Comparison of ENCODE assay signal across 8 mouse cellular contexts in genomic region chr6:114915915-114916714, GRCm38 (mm10). TPM values are rescaled to one million over a fixed set of nuclear protein-coding genes. Genes with fewer than 3 reads are reported as not detected.
DNase-seq lines count a peak whose midpoint lies in the region; ATAC-seq and TF ChIP-seq lines count a peak whose summit lies in the region.

No protein-coding gene starts in this region.

- WGBS in heart, postnatal 0 days = 39% methylated on average over 19 of the region's 19 CpGs

- peak overlapping the region; percentile 14; the same call in 1 of the 2 replicates for H3K4me3 ChIP-seq in heart, postnatal 0 days (ENCODE audit: low read depth, low read length)

- intact Hi-C loops in left cerebral cortex, postnatal 25 days (cut with DNase I) = no loop called here

- H3K9ac ChIP-seq in heart, postnatal 0 days (replicated peaks; ENCODE audit: low read depth, low read length) = 0 out of 2 replicates have a peak overlapping the region, but pooled peaks have one; percentile 20

- peak; percentile 65 for DNase-seq in CD4-positive, CD25-positive, alpha-beta regulatory T cell, adult 2 months (ENCODE audit: low read depth, low spot score)
- DNase-seq in ZHBTc4 (ENCODE audit: low read depth, low spot score) = peak; percentile 48
- DNase-seq in heart, postnatal 0 days (ENCODE audit: low spot score) = no peak
- DNase-seq in left cerebral cortex, postnatal 25 days (ENCODE audit: low spot score in 2 of 2) = no peak
- DNase-seq in layer of hippocampus, postnatal 25 days (ENCODE audit: extremely low spot score in 1 of 2, low spot score in 1 of 2) = no peak
- DNase-seq in left cerebral cortex, adult 18-20 months (ENCODE audit: low spot score in 2 of 2) = no peak

- no peak for ATAC-seq in CD4-positive, CD25-positive, alpha-beta regulatory T cell, adult 4 months
- no peak for ATAC-seq in heart, postnatal 0 days (ENCODE audit: insufficient read depth, low read depth)
- ATAC-seq in megakaryocyte, adult 5-6 weeks (ENCODE audit: poor library complexity, severe bottlenecking) = peak; percentile 57

- no peak for TF ChIP-seq EP300 in heart, postnatal 0 days (IDR thresholded peaks at IDR 0.05; ENCODE audit: low read depth)

- no peak for TF ChIP-seq CTCF in heart, postnatal 0 days (IDR thresholded peaks at IDR 0.05; ENCODE audit: low read depth)

- H3K27ac ChIP-seq in heart, postnatal 0 days (ENCODE audit: low read depth) = peak overlapping the region; percentile 69; the same call in 1 of the 2 replicates

- peaks cover 79% of the 10 kb centered on the region for H3K4me1 ChIP-seq in heart, postnatal 0 days (ENCODE audit: control insufficient read depth, insufficient read depth)

- H3K9me3 ChIP-seq in heart, postnatal 0 days (replicated peaks; ENCODE audit: control insufficient read depth, low read length) = no peaks in the 10 kb centered on the region

- H3K4me2 ChIP-seq in heart, postnatal 0 days (ENCODE audit: low read depth, low read length) = peak overlapping the region; percentile 78

- H3K36me3 ChIP-seq in heart, postnatal 0 days (replicated peaks; ENCODE audit: control insufficient read depth, insufficient read depth, low read length) = 0 out of 2 replicates have a peak, but pooled peaks cover 3% of the 10 kb centered on the region

- no peaks in the 10 kb centered on the region for H3K27me3 ChIP-seq in heart, postnatal 0 days (ENCODE audit: control insufficient read depth, insufficient read depth, low read length)

RNA-seq across cellular contexts. Expression of gene Vgll4, which starts 53.7 kb away (rescaled TPM):
- 100 to 1,000 TPM; 171 to 233 TPM for polyA plus RNA-seq in CD4-positive, CD25-positive, alpha-beta regulatory T cell, adult 4 months (2017; shearing (Covaris generic))
- total RNA-seq in heart, postnatal 0 days (2014; rRNA removed; ENCODE audit: low replicate concordance) = 50.9 and 52.2 TPM in 2 replicates
- polyA plus RNA-seq in heart, postnatal 0 days (2015; fragmentation: Nextera tagmentation; extraction: Ambion mirVana) = 38.8 and 41.5 TPM in 2 replicates
- total RNA-seq in megakaryocyte, adult 5-6 weeks (2015) = 9.4 and 9.7 TPM in 2 replicates
- 26.4 and 29.7 TPM in 2 replicates for total RNA-seq in megakaryocyte, adult 5-6 weeks (2017)
- 10 to 100 TPM; 50.7 to 62.5 TPM for total RNA-seq in left cerebral cortex, postnatal 25 days (2021)
- total RNA-seq in layer of hippocampus, postnatal 25 days (2021) = 10 to 100 TPM; 43.2 to 48.7 TPM
- total RNA-seq in left cerebral cortex, adult 18-20 months (2021) = 10 to 100 TPM; 55.3 to 62.5 TPM

Comparison
In these comparisons a context has a peak if more than half of its experiments do, and no peak if none do; other contexts are left out.
1. DNase-seq: peak in CD4-positive, CD25-positive, alpha-beta regulatory T cell, adult 2 months (single experiment) and ZHBTc4 (single experiment); none in heart, postnatal 0 days (single experiment), left cerebral cortex, postnatal 25 days (0 of 2), layer of hippocampus, postnatal 25 days (0 of 2) and left cerebral cortex, adult 18-20 months (0 of 2).